15 mouse cellular contexts compared by ENCODE assay signal in genomic region chr11:34776054-34776453, GRCm38 (mm10).
"Had no signal": no experiment of that assay in that cellular context is flagged by ENCODE, and none has a peak within 500 bp of the region (broad histone marks: within the 10 kb centered on the region; RNA-seq: fewer than 3 reads in every experiment).

No protein-coding gene starts in this region.

- H3K27ac ChIP-seq: left cerebral cortex, adult 2 months; limb, embryonic 10.5 days; liver, embryonic 15.5 days; midbrain, embryonic 10.5 days; midbrain, embryonic 15.5 days; neural tube, embryonic 13.5 days; stomach, embryonic 15.5 days had no signal

- ATAC-seq: intestine, postnatal 0 days; midbrain, embryonic 15.5 days had no signal

- H3K4me1 ChIP-seq: limb, embryonic 10.5 days; midbrain, embryonic 15.5 days; neural tube, embryonic 13.5 days; stomach, embryonic 15.5 days had no signal

- H3K36me3 ChIP-seq: limb, embryonic 10.5 days; liver, embryonic 15.5 days; midbrain, embryonic 10.5 days; midbrain, embryonic 15.5 days; neural tube, embryonic 13.5 days; stomach, embryonic 15.5 days had no signal

- H3K27me3 ChIP-seq: liver, embryonic 15.5 days; midbrain, embryonic 15.5 days; neural tube, embryonic 13.5 days; stomach, embryonic 15.5 days had no signal

- DNase-seq: kidney, adult 8-10 months; kidney, postnatal 25 days; lung, embryonic 14.5 days; lung, postnatal 10 days; right cerebral cortex, adult 18-20 months; right cerebral cortex, postnatal 25 days had no signal

- H3K9ac ChIP-seq: liver, embryonic 15.5 days; lung, embryonic 14.5 days; midbrain, embryonic 15.5 days; neural tube, embryonic 13.5 days; stomach, embryonic 15.5 days had no signal

- H3K9me3 ChIP-seq: limb, embryonic 10.5 days; liver, embryonic 15.5 days; midbrain, embryonic 10.5 days; midbrain, embryonic 15.5 days; neural tube, embryonic 13.5 days; stomach, embryonic 15.5 days had no signal

- H3K4me2 ChIP-seq: liver, embryonic 11.5 days; liver, embryonic 15.5 days; lung, embryonic 14.5 days; midbrain, embryonic 15.5 days; neural tube, embryonic 13.5 days; stomach, embryonic 15.5 days had no signal

- H3K4me3 ChIP-seq: left cerebral cortex, adult 2 months; limb, embryonic 10.5 days; liver, embryonic 15.5 days; midbrain, embryonic 10.5 days; midbrain, embryonic 15.5 days; neural tube, embryonic 13.5 days; stomach, embryonic 15.5 days had no signal
